Mouse (Mus musculus): ENCODE measurements around the gene Pdcd5.

The Pdcd5 gene

DNA sequence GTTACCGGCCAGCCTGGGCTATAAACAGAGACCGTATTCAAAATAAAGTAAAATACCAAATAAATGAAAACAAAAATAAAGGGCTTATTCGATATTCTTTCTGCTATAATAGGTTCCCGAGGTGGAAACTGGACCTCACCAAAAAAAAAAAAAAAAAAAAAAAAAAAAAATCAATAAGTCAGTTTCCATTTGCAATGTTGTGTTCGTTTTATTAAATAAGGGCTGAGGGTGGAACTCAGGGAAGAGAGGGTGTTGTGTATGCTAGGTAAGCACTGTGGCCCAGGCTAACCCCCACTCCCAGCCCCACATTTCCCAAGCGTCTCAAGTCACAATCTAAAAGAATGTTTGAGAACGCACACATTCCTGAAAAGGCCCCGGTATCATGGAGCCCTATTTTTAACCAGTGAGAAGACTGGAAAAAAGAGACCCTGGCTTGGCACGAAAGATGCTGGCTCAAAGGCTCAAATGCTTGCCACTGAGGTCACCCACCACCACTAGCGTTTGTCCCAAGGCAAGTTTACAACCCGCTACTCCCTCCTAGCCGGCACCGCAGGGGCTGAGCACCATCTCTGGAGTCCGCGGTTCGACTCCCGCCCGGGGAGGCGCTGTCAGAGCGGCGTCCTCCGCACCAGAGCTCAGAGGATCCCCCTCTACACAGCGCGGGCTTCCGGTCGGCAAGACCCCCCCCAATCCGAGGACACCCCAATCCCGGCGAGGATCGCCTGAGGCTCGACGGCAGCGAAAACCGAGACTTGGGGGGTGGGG is 822 bp downstream of the Pdcd5 start:
- DNase-seq (ENCODE audit: low spot score in 2 of 2): no peak

DNA sequence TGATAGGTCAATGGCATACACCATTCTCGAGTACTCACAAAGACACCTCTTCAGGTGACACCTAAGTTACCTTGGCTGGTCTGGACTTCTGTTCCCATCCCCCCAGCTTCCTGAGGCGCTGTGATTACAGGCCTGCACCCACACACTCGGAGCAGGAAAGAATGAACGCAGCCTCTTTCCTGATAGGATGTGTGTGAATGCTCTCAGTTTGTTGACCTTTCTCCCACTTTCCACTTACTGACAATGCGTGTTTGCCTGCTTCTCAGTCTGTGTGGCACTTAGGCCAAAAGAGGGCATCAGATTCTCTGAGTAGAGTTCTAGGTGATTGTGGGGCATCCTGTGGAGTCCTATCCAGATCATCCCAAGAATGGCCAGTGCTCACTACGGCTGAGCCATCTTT is 7.2 kb downstream of the Pdcd5 start:
- DNase-seq (ENCODE audit: low spot score in 2 of 2): no peak

DNA sequence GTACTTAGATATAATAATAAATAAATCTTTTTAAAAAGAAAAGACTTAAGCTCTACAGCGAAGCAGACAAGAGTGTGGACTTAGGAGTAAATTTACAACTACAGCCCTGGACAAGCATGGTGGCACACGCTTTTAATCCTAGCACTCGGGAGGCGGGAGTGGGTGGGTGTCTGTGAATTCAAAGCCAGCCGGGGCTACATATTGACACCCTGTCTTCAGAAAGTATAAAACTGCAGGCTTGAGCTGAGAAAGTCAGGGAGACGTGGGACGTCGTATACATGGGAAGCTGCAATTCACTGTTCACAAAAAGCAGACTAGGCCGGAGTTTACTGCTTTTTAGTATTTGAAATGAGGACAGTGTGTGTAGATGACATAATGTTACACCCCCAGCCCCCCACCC is 10.4 kb downstream of the Pdcd5 start:
- no peak for DNase-seq (ENCODE audit: low spot score in 2 of 2)

DNA sequence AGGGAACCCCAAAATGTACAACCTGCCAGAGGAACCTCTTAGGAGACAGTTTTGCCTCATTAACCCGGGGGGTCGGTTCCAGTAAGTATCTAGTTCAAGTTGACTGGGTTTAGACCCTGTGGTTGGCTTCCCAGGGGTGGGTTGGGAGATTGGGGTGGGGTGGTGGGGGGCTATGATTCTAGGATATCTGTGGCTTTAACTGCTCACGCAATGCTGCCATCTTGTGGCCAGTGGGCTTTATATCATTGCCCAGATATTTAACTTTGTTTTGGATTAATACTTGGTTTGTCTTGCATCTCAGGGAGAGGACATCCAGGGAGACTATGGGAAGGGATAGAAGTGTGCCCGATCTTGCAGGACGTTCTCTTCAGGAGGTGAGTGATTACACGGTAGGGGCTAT is 11.1 kb downstream of the Pdcd5 start:
- DNase-seq (ENCODE audit: low spot score in 2 of 2): no peak

DNA sequence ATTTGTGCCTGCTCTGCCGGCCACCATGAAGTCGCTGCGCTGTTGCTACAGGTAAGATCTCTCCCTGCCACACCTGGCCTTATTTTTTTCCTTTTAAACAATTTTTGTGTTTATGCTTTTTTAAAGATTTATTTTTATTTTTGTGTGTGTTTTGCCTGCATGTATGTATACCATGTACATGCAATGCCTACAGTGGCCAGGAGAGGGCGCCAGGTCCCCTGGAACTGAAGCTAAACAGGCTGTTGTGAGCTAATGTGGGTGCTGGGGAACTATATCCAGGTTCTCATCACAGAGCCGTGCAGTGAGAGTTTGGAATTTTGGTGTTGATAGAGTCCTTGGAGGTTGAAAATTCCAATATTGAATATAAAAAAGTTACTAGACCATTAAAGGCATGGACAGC is 18.8 kb downstream of the Pdcd5 start:
- DNase-seq (ENCODE audit: low spot score in 2 of 2): no peak

DNA sequence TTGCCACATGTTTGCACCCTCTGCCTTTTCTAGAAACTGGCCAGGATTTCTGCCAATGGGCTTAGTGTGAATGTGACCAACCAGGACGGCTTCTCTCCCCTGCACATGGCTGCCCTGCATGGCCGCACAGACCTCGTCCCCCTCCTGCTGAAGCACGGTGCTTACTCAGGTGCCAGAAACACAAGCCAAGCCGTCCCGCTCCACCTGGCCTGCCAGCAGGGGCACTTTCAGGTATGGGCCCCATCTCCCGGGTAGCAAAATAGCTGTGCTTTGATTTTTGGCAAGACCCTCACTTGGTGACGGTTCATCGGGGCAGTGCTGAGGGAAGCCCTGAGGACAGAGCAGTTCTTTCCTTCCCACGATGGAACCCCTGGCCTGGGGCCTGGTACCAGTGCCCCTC is 19.9 kb downstream of the Pdcd5 start:
- DNase-seq (ENCODE audit: low spot score in 2 of 2): no peak

DNA sequence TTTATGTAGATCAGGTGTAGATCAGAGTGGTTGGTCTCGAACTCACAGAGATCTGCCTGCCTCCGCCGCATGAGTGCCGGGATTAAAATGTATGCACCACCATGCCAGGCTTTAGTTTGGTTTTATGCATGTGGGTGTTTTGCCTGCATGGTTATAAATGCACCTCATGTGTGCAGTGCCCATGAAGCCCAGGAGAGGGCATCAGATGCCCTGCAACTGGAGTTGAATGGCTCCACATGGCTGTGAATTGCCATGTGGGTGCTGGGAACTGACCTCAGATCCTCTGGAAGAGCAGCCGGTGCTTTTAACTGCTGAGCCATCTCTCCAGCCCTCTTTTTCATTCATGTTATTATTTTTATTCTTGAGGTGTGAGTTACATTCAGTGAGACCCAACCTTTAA is 21.3 kb downstream of the Pdcd5 start:
- no peak for DNase-seq (ENCODE audit: low spot score in 2 of 2)

DNA sequence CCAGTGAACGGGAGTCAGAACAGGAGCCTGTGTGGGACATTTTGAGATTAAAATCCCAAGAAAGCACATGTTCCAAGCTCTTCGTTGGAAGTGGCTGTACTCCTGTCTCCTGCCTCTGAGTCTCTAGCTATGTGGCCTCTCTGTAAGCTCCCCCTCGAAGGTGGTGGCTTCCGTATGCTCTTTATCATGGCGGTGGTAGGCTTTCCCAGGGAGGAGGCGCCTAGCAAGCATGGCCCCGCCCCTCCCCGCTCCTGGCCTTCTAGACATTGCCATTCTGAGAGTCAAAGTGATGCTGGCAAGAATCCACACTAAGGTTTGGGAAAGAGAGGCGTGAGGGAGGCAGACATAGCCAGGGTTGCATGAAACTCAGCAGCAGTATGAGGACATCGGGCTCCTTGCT is 24.7 kb downstream of the Pdcd5 start:
- DNase-seq (ENCODE audit: low spot score in 2 of 2): no peak

DNA sequence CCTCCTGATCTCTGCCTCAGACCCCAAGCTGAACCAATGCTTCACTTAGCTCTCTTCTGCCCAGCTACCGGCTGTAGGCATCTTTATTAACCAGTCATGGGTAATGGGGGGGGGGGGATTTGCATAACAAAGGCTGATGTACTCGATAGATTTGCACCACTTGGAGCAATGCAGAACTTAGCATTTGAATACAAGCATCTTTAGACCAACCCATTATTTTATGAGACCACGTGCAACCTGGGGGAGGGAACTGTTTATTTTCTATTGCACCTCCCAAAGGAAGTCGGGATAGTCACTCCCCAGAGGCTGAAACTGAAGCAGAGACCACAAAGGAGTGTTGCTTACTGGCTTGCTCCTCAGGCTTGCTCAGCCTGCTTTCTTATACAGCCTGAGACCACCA is 29.8 kb downstream of the Pdcd5 start:
- no peak for DNase-seq (ENCODE audit: low spot score in 2 of 2)

DNA sequence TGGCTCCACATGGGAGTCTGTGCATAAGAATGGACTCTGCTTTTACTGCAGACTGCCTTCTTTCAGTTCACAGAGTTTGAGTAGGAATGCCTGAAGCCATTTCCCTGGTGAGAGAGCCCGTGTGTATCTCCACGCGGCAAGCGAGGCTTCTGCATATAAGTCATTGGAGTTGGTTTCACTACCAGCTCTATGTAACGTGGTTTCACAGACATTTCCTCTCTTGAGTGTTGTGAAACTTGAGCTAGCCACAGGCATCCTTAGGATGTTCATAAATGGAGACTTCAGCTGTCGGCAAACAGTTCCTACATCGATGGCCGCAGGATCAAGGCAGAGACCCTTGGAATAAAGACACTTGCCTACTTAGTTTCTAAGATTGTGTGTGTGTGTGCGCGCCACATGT is 38.1 kb downstream of the Pdcd5 start:
- no peak for DNase-seq (ENCODE audit: low spot score in 2 of 2)

DNA sequence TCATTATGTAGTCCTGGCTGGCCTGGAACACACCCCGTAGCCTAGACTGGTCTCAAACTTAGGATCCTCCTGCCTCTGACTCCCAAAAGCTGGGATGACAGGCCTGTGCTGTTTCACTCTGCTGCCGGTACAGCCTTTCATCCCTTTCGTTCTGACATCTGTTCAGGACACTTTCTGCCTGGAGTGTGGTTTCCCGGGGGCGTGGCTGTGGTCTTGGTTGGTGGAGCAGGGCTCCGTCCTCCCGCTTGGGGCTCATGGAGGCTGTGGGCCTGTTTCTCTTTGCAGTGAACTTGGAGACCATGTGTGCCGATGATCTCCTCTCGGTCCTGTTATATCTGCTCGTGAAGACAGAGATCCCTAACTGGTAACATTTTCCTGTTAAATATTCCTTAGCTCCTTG is 40.5 kb downstream of the Pdcd5 start:
- DNase-seq (ENCODE audit: low spot score in 2 of 2): no peak

DNA sequence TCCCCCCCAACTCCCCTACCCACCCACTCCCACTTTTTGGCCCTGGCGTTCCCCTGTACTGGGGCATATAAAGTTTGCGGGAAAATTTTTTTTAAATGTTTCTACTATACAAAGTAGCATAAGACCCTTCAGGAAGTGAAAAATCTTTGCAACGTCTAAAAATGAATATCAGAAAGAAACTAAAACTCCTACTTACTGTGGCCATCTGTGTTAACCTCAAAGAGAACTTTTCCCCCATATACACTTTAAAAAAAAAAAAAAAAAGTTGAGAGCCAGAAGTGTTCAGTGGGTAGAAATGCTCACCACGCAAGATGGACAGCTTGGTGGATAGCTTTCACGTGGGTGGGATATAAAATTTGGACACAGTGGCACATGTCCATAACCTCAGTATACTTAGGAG is 44.6 kb downstream of the Pdcd5 start:
- no peak for DNase-seq (ENCODE audit: low spot score in 2 of 2)

DNA sequence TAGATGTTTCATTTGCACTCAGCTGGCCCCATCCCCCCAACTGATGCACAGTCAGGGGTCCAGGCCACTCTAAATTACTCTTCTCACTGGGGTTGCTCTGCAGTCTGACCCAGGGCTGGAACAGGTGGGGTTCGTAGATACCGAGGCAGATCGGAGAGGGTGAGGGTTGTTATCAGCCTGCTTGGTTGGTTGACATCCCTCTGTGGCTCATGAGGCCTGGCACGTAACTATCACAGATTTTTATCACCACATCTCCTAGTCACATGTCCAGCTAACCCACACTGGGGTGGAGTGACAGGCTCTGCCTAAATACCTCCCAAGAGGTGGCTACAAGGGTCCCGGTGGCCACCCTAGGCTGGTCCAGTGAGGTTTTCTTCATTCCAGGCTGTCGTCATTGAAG is 46.2 kb downstream of the Pdcd5 start:
- DNase-seq (ENCODE audit: low spot score in 2 of 2): no peak

DNA sequence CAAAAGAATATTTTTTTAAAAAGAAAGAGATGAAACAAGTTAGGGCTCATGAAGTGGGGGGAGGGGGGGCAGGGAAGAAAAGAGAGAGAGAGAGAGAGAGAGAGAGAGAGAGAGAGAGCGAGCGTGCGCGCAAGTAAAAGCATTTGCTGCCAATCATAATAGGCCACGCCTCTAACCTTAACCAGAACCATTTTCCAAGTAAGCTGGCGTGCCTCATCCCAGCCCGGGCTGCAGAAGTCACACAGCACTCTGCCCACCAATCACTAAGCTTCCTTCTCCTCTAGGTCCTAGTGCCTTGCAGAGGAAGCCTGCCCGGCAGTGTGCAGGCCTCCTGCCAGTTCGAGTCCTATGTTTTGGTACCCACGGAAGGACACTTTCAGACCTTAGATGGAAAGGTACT is 47.3 kb downstream of the Pdcd5 start:
- DNase-seq (ENCODE audit: low spot score in 2 of 2): no peak

DNA sequence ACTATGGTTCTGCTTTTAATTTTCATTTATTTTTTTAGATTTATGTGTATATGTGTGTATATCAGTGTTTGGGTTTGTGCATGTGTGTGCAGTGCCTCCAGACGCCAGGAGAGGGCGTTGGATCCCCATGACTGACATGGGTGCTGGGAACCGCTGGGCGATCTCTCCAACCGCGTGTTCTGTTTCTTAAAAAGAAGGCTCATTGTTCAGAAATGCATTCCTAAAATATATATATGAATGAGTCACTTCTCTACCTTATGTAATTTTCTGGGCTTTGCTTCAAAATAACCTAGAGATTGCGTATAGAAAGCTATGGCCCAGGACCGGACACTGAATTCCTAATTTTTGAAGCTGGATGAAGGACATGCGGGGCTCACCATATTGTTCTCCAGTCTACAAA is 47.8 kb downstream of the Pdcd5 start:
- no peak for DNase-seq (ENCODE audit: low spot score in 2 of 2)

DNA sequence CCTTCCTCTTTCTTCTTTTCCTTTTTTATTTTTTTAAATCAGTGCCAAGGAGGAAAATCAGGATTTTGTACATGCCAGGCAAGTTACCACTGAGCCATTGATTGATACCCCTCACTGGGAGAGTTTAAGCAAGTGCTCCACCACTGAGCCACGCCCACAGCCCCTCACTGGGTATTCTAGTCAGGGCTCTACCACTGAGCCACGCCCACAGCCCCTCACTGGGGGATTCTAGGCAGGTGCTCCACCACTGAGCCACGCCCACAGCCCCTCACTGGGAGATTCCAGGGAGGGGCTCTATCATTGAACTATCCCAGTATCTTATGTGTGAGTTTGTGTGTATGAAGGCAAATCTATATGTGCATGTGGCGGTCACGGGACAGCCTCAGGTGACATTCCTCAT is 53.0 kb downstream of the Pdcd5 start:
- DNase-seq (ENCODE audit: low spot score in 2 of 2): no peak
